Mouse (Mus musculus) heart, adult 9 months (tissue): ENCODE data around the gene Ptcd2.

ENCODE experiments used
- DNase-seq, 2 experiments: peaks; one replicate each; pipeline ENCODE4 v3.0.0; 2022; ENCODE audit warnings: low spot score in 2 of 2

Ptcd2 gene

GRCm38 (mm10) chr13:99304365-99304764 lies 40.1 kb downstream of the Ptcd2 start:
- no peak for DNase-seq

GRCm38 (mm10) chr13:99303846-99304245 lies 40.7 kb downstream of the Ptcd2 start:
- no peak for DNase-seq

DNA sequence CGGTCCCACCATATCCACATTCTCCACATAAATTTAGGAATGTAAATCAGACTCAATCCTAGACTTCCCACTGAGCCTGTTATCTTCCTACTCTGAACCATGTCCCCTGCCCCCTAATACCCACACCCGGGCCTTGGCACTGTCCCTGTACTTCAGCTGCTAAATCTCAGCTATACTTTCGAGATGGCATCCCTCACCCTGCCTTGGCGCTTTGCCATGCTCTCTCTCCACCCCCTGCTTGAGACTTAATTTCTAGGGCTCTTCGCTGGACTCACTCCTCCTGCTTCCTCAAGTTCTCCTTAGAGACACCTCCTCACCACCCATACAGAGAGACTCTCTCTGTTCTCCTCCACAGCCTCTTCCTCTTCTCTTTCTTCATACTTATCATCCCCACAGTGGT lies 44.6 kb downstream of the Ptcd2 start:
- no peak for DNase-seq

GRCm38 (mm10) chr13:99294176-99294575 lies 50.3 kb downstream of the Ptcd2 start:
- no peak for DNase-seq

- DNase-seq: no peak
Measured at GRCm38 (mm10) chr13:99290766-99291165, 53.7 kb downstream of the Ptcd2 start.

DNA sequence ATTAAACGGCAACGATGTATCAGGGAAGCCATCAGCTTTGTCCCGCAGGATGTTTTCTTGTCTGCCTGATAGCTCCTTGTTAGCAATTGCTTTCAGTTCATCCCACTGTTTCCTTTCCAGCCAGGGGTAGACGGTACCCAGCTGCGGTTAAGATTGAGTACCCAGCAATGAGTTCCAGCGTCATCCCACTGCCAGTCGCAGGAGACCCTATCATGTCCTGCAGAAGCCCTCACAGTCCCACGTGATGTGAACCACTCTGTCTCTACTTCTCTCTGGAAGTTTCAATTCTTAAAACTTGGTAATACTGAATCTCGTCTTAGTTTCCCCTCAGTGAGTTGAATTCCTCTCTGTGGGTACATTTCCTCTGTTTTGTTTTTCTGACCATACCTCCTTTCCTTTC lies 56.7 kb downstream of the Ptcd2 start:
- DNase-seq: peak in 1 of 2 experiments; percentile 31

DNA sequence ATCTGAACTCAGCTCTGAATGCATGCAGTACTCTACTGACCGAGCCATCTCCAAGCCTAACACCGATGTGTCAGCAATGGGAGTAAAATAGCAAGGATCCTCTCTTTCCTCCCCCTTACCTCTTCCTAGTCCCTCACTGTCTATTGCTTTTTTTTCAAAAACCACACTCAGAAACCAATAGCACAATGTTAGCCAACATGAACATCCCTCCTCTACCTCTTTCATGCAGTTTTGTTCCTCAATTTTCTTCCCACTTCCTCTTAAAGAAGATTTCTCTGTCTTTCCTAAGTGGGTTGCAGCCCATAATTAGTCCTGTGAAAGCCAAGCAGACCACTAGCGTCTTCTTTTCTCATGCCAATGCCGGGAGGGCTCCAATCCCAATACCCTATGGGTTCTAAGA lies 57.3 kb downstream of the Ptcd2 start:
- no peak for DNase-seq

DNA sequence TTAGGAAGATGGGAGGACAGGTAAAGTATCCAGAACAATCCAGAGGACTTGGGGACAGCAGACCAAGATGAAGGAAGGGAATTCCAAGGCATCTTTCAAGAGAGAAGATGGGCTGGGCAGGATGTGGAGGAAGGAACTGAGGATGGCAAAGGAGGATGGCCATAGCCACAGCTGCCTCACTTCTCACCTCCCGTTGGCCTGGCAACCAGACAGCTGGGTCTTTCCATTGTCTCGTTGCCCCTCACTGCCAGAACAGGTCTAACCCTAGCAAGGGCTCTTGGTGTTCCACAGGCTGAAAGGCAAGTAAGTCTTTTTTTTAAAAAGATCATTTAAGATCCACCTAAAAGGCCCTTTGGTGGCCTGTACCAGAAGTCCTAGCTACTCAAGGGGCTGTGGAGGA lies 59.3 kb downstream of the Ptcd2 start:
- DNase-seq: no peak

DNA sequence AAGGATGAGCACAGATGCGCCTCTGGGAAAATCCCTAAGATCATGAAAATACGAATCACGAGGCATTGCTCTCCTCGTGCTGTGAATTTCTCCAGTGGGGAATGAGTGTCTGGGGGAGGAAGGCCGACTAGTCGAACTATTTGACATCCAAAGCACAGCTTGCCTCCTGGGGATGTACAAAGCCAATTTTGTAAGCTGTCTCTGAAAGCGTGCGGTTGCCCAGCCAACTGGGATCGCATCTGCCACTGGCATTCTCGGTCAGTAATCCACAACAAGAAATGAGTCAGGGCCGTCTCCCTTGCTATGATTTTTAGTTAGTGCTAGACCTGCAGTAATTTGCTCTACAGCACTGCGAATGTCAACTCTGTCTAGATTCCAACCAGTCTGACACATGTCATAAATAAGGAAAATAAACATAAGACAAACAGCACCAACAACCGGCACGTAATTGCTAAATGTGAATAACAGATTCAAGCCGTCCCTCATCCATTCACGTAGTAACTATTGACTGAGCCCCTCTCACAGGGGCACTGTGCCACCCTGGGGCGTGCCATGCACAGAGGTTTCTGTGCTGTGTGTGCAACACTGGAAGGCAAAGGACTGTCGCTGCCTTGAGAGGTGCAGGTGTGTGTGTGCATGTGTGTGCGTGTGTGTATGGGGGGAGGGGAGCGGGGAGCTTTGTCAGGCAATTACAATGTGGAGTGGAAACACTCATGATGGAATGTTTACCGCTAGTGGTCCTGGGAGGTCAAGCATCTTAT lies 59.9 kb downstream of the Ptcd2 start:
- DNase-seq: no peak

DNA sequence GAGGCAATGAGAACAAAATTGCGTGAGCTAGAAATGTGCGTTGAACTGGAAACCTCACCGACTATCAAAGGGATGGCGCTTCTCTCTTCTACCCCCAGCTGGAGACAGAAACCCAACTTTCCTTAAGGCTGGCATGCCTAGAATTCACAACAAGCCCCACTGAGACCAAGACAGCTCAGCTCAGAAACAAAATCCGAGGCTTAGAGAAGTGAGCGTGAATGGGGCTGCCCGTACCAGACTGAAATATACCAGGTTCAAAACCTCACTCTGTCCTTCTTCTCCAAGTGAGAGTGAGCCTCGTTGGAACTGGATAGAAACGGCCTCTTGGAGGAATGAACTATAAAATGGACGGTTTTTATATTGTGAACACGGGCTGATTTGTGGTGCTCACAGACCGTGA lies 60.6 kb downstream of the Ptcd2 start:
- DNase-seq: no peak

DNA sequence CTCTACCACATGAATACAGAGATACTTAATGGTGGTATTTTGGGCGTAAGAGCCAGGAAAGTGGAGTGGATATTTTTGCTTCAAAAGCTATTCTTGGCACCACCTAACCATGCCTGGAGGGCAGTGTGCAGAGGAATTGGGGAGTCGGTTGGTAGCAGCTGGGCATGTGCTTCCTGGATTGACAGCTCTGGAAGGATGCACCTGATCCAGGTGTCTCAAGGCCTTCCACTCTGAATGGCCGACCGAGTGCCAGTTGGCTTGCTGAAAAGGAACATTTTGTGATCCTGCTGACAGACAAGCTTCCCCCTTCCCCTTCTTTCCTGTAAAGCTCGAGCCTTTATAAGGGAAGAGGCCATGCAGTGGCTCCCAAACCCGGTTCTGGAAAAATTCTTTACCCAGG lies 61.5 kb downstream of the Ptcd2 start:
- no peak for DNase-seq

GRCm38 (mm10) chr13:99279351-99279750 lies 65.2 kb downstream of the Ptcd2 start:
- DNase-seq: peak in 1 of 2 experiments; percentile 12

- no peak for DNase-seq
Measured at GRCm38 (mm10) chr13:99278511-99278910, 66.0 kb downstream of the Ptcd2 start.

DNA sequence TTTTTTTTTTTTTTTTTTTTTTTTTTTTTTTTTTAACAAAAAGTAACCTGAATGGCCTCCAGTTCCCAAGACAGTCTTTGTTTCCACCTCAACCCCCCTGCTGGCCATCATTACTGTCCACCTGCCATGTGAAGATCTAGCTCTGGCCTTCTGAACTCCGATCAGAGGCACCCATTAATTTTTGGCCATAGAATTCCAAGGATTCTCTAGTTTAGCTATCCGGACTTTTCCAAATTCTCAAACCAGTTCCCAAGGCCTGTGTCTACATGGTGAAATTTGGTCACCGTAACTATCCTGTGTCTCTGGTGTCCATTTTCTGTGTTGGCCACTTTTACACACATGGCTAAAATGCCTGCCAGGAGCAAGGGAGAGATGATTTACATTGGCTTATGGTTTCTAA lies 67.0 kb downstream of the Ptcd2 start:
- no peak for DNase-seq

- no peak for DNase-seq
Measured at GRCm38 (mm10) chr13:99272046-99272445, 72.5 kb downstream of the Ptcd2 start.
